In the genomic region with DNA sequence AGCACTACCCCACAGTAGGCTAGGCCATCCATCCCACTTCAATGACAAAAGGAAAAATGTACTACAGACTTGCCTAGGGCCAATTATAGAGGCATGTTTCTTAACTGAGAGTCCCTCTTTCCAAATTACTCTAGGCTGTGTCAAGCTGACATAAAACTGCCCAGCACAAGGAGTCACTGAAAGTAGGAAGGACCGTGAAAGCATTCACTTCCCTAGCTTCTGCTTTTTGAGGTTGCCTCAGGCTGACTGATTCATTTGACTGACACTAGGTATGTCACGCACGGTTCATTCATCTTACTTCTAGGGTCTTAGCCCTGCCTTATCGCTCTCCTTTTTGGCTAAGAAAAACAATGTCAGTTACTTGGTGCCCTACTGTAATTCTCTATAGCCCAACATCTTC, we compare ENCODE assay signal across 12 mouse cellular contexts.
"Had no signal": no experiment of that assay in that cellular context is flagged by ENCODE, and none has a peak within 500 bp of the region (broad histone marks: within the 10 kb centered on the region; RNA-seq: fewer than 3 reads in every experiment).

No protein-coding gene starts in this region.

- ATAC-seq: liver, postnatal 0 days; lung, postnatal 0 days; midbrain, embryonic 13.5 days; midbrain, embryonic 16.5 days had no signal

- DNase-seq: kidney, adult 2 months; kidney, postnatal 25 days; layer of hippocampus, adult 9-11 months; left cerebral cortex, postnatal 4 days; liver, postnatal 0 days; lung, embryonic 14.5 days; lung, postnatal 36 days; thymus, adult 18-20 months; thymus, postnatal 36 days had no signal
